Mouse (Mus musculus) heart, postnatal 0 days (tissue): ENCODE data around the gene Prmt3. TPM values are rescaled to one million over a fixed set of nuclear protein-coding genes. Genes with fewer than 3 reads are reported as not detected.

ENCODE experiments used
- ATAC-seq: fragments of 200-750 bp; cut with Nextera tagmentation; 2 replicates; pipeline ENCODE4 v1.8.0; 2017; ENCODE audit warnings: low read depth, moderate number of reproducible peaks, moderate library complexity; ENCODE audit not compliant: insufficient read depth
- DNase-seq: peaks from one replicate; pipeline ENCODE4 v3.0.0-alpha.2; 2016; ENCODE audit warnings: low spot score
- H3K27ac ChIP-seq: fragments of 300-500 bp; sonication (generic); 2 replicates; pipeline ENCODE4 v1.5.1; 2014; ENCODE audit warnings: low read depth, mild to moderate bottlenecking
- H3K27me3 ChIP-seq: fragments of 300-500 bp; sonication (generic); 2 replicates; pipeline ENCODE4 v1.6.1; 2014; ENCODE audit warnings: low read length, mixed read lengths; ENCODE audit not compliant: control insufficient read depth, insufficient read depth
- H3K36me3 ChIP-seq: fragments of 300-500 bp; sonication (generic); replicated peaks from 2 replicates; pipeline ENCODE4 v1.6.1; 2014; ENCODE audit warnings: low read length, mixed read lengths; ENCODE audit not compliant: control insufficient read depth, insufficient read depth
- H3K4me1 ChIP-seq: fragments of 300-500 bp; sonication (generic); 2 replicates; pipeline ENCODE4 v1.6.1; 2014; ENCODE audit warnings: antibody characterized with exemption; ENCODE audit not compliant: control insufficient read depth, insufficient read depth
- H3K4me2 ChIP-seq: fragments of 300-500 bp; sonication (generic); 2 replicates; pipeline ENCODE4 v1.6.1; 2014; ENCODE audit warnings: low read depth, mild to moderate bottlenecking, low read length, moderate library complexity
- H3K4me3 ChIP-seq: fragments of 300-500 bp; sonication (generic); 2 replicates; pipeline ENCODE4 v1.5.1; 2014; ENCODE audit warnings: low read depth, low read length
- H3K9ac ChIP-seq: fragments of 300-500 bp; sonication (generic); replicated peaks from 2 replicates; pipeline ENCODE4 v1.6.1; 2014; ENCODE audit warnings: low read depth, low read length, mixed read lengths
- H3K9me3 ChIP-seq: fragments of 300-500 bp; sonication (generic); replicated peaks from 2 replicates; pipeline ENCODE4 v1.6.1; 2016; ENCODE audit warnings: low read length; ENCODE audit not compliant: control insufficient read depth
- CTCF ChIP-seq: IDR thresholded peaks from 2 replicates; pipeline ENCODE4 v1.5.1; 2016; ENCODE audit warnings: antibody characterized with exemption, control low read depth, low read depth
- EP300 ChIP-seq: IDR thresholded peaks from 2 replicates; pipeline ENCODE4 v1.6.1; 2016; ENCODE audit warnings: antibody characterized with exemption, low read depth
- WGBS: fragments of 180-500 bp; shearing (Covaris S2); extraction: QIAGEN DNeasy Blood & Tissue Kit; methylation state at CpG from one replicate; pipeline ENCODE4 v1.1.7; 2014; 5-methylcytosine and 5-hydroxymethylcytosine counted together
- polyA plus RNA-seq: library from polyadenylated mRNA; unstranded; fragments of >200 nt; fragmentation: Nextera tagmentation; extraction: Ambion mirVana; gene quantifications from 2 replicates; pipeline ENCODE4 v1.2.1, GENCODE M21; 2015
- total RNA-seq: library from RNA; depleted of rRNA; stranded (reverse); fragments of >200 nt; gene quantifications from 2 replicates; pipeline ENCODE4 v1.2.3, GENCODE M21; 2014; ENCODE audit warnings: low replicate concordance; rRNA removed

Prmt3 gene
- total and polyA plus RNA-seq, 2 experiments from 2014 or later: 27.1 to 34.7 TPM

GRCm38 (mm10) chr7:49907191-49908171 lies 129.3 kb downstream of the Prmt3 start:
- no peaks in the 10 kb centered on the region for H3K9me3 ChIP-seq
- H3K4me3 ChIP-seq: no peak overlapping the region
- no peaks in the 10 kb centered on the region for H3K4me1 ChIP-seq
- H3K27me3 ChIP-seq: peaks cover 81% of the 10 kb centered on the region
- no peak overlapping the region for H3K9ac ChIP-seq
- no peak overlapping the region for H3K4me2 ChIP-seq
- 5% methylated on average over 28 of the region's 28 CpGs for WGBS
- TF ChIP-seq CTCF: no peak
- TF ChIP-seq EP300: no peak
- DNase-seq (no peak), ATAC-seq (no peak)
- no peaks in the 10 kb centered on the region for H3K36me3 ChIP-seq
- H3K27ac ChIP-seq: no peak overlapping the region

Other genes starting within 250 kb of the Prmt3 start
- not detected in 2 replicates for gene Dbx1, start 141.5 kb upstream of the Prmt3 start, total RNA-seq
- gene Dbx1, start 141.5 kb upstream of the Prmt3 start, polyA plus RNA-seq: not detected in 2 replicates
- 2.4 and 3.4 TPM in 2 replicates for gene Htatip2, start 19.2 kb upstream of the Prmt3 start, total RNA-seq
- 16.5 and 17.5 TPM in 2 replicates for gene Htatip2, start 19.2 kb upstream of the Prmt3 start, polyA plus RNA-seq
- gene Slc6a5, start 131.8 kb downstream of the Prmt3 start, total RNA-seq: not detected in 2 replicates
- gene Slc6a5, start 131.8 kb downstream of the Prmt3 start, polyA plus RNA-seq: not detected in 2 replicates
- gene Nell1, start 196.5 kb downstream of the Prmt3 start, total RNA-seq: 2.6 TPM in 1 of 2 replicates, not detected in the other
- gene Nell1, start 196.5 kb downstream of the Prmt3 start, polyA plus RNA-seq: 0.05 TPM in 2 replicates